Mouse (Mus musculus) thymus, adult 2 months (tissue): ENCODE measurements around the gene Mrpl48.

Experiments
- CTCF ChIP-seq: fragments of 200-500 bp; IDR thresholded peaks from 2 replicates; pipeline ENCODE4 v1.5.1; 2012; ENCODE audit warnings: mild to moderate bottlenecking, control low read depth, low read length, moderate library complexity, borderline replicate concordance; ENCODE audit not compliant: control insufficient read depth, poor library complexity, insufficient read depth; ENCODE audit errors: extremely low read depth
- POLR2A ChIP-seq: fragments of 200-500 bp; IDR thresholded peaks from 2 replicates; pipeline ENCODE4 v1.6.1; 2012; ENCODE audit warnings: mild to moderate bottlenecking, low read length, control low read depth, moderate library complexity; ENCODE audit not compliant: control insufficient read depth, poor library complexity, insufficient read depth; ENCODE audit errors: extremely low read depth

GRCm38 (mm10) chr7:100508670-100509069 is 99.4 kb downstream of the Mrpl48 start:
- TF ChIP-seq CTCF: no peak
- TF ChIP-seq POLR2A: no peak
